ENCODE assay signal across 9 mouse cellular contexts in the genomic region with DNA sequence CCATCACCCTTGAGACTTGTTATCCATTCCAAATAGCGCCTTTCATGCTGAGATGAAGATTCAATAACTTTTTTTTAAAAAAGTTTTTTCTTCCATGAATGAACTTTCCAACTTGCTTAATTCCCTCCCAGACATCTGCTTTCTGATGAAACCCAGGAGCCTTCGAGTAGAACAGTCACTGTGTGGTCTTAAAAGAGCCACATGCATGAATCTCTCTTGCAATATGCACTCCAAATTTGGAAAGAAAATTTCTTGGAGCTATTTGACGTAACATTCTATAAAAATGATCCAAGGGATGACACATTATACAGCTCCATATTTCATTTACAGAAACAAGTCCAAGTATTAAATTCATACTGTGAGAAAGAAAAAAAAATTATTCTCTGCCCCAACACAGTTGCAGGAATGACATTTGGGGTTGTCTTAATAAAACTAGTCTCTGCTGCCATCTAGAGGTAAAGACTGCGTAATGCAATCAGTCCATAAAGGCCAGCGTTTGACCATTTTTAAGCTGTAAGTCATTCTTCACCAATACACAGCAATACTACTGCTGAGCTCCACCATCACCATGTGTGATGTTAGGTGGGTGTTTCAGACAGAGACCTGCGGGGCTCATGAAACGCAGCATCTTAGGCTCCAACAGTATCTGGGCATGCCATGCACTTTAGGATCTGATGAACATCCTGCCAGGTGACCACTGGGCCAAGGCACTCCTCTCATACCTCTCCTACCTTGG. TPM values are rescaled to one million over a fixed set of nuclear protein-coding genes. Genes with fewer than 3 reads are reported as not detected.
DNase-seq lines count a peak whose midpoint lies in the region; ATAC-seq and TF ChIP-seq lines count a peak whose summit lies in the region.
"Had no signal": no experiment of that assay in that cellular context is flagged by ENCODE, and none has a peak within 500 bp of the region (broad histone marks: within the 10 kb centered on the region; RNA-seq: fewer than 3 reads in every experiment).

No protein-coding gene starts in this region.

- H3K4me1 ChIP-seq in limb, embryonic 11.5 days (ENCODE audit: control insufficient read depth, insufficient read depth, low read length), result no peaks in the 10 kb centered on the region
- no peaks in the 10 kb centered on the region for H3K4me1 ChIP-seq in limb, embryonic 10.5 days
- H3K4me1 ChIP-seq in G1E (ENCODE audit: insufficient read depth, low read depth, low read length), result no peaks in the 10 kb centered on the region
- no peaks in the 10 kb centered on the region for H3K4me1 ChIP-seq in hindbrain, embryonic 14.5 days (replicated peaks; ENCODE audit: control insufficient read depth, insufficient read depth, low read length)
- H3K4me1 ChIP-seq in limb, embryonic 13.5 days, result no peaks in the 10 kb centered on the region
- H3K4me1 ChIP-seq: neural tube, embryonic 13.5 days had no signal

- no peaks in the 10 kb centered on the region for H3K27me3 ChIP-seq in limb, embryonic 11.5 days (ENCODE audit: control insufficient read depth, insufficient read depth, low read length)
- no peaks in the 10 kb centered on the region for H3K27me3 ChIP-seq in limb, embryonic 10.5 days (ENCODE audit: low read depth, poor library complexity, severe bottlenecking)
- H3K27me3 ChIP-seq in G1E (ENCODE audit: insufficient read depth, low read length), result no peaks in the 10 kb centered on the region
- no peaks in the 10 kb centered on the region for H3K27me3 ChIP-seq in hindbrain, embryonic 14.5 days (ENCODE audit: control insufficient read depth, insufficient read depth, low read length)
- H3K27me3 ChIP-seq in limb, embryonic 13.5 days, result no peaks in the 10 kb centered on the region
- H3K27me3 ChIP-seq: neural tube, embryonic 13.5 days had no signal

- intact Hi-C loops in gastrocnemius, postnatal 36 days (cut with DNase I), result no loop called here

- H3K9ac ChIP-seq in limb, embryonic 11.5 days (ENCODE audit: low read length), result no peak overlapping the region
- H3K9ac ChIP-seq in hindbrain, embryonic 14.5 days, result no peak overlapping the region
- H3K9ac ChIP-seq in limb, embryonic 13.5 days, result no peak overlapping the region
- H3K9ac ChIP-seq: neural tube, embryonic 13.5 days had no signal

- TF ChIP-seq CTCF in G1E (IDR thresholded peaks at IDR 0.05; ENCODE audit: low read depth, low read length), result peak; percentile 53; the same call in 1 of the 2 replicates

- no peak for ATAC-seq in limb, embryonic 11.5 days (ENCODE audit: insufficient number of reproducible peaks, low FRiP score, low TSS enrichment, low read depth)
- ATAC-seq in G1E (ENCODE audit: extremely low read depth, insufficient number of reproducible peaks, low FRiP score, poor library complexity, severe bottlenecking), result no peak
- ATAC-seq in hindbrain, embryonic 14.5 days (ENCODE audit: low FRiP score), result peak; percentile 71; the same call in 1 of the 2 replicates
- ATAC-seq in limb, embryonic 13.5 days (ENCODE audit: low FRiP score, low read depth), result peak; percentile 28; the same call in 1 of the 2 replicates

- no peak overlapping the region for H3K4me3 ChIP-seq in limb, embryonic 11.5 days (ENCODE audit: low read depth, low read length)
- H3K4me3 ChIP-seq in limb, embryonic 10.5 days, result no peak overlapping the region
- H3K4me3 ChIP-seq in G1E (ENCODE audit: low read depth, low read length), result no peak overlapping the region
- no peak overlapping the region for H3K4me3 ChIP-seq in hindbrain, embryonic 14.5 days (replicated peaks; ENCODE audit: low read length)
- no peak overlapping the region for H3K4me3 ChIP-seq in limb, embryonic 13.5 days
- H3K4me3 ChIP-seq: neural tube, embryonic 13.5 days had no signal

- no peak overlapping the region for H3K4me2 ChIP-seq in limb, embryonic 11.5 days (ENCODE audit: low read depth, severe bottlenecking)
- no peak overlapping the region for H3K4me2 ChIP-seq in hindbrain, embryonic 14.5 days (replicated peaks)
- no peak overlapping the region for H3K4me2 ChIP-seq in limb, embryonic 13.5 days (replicated peaks)
- H3K4me2 ChIP-seq: neural tube, embryonic 13.5 days had no signal

- peak; percentile 43 for DNase-seq in limb, embryonic 11.5 days (ENCODE audit: low spot score)
- no peak for DNase-seq in limb, embryonic 10.5 days (ENCODE audit: low spot score)
- peak; percentile 37 for DNase-seq in G1E (ENCODE audit: low spot score)
- DNase-seq in cerebellum, adult 9-11 months, result peak; percentile 9
- DNase-seq in hindbrain, embryonic 14.5 days (ENCODE audit: low spot score), result peak; percentile 89
- peak; percentile 74 for DNase-seq in retina, postnatal 1 day
- DNase-seq in gastrocnemius, postnatal 36 days, result no peak

- no peaks in the 10 kb centered on the region for H3K9me3 ChIP-seq in limb, embryonic 11.5 days (ENCODE audit: control insufficient read depth, low read length)
- H3K9me3 ChIP-seq in limb, embryonic 10.5 days (replicated peaks), result no peaks in the 10 kb centered on the region
- H3K9me3 ChIP-seq in G1E (replicated peaks), result no peaks in the 10 kb centered on the region
- no peaks in the 10 kb centered on the region for H3K9me3 ChIP-seq in hindbrain, embryonic 14.5 days (ENCODE audit: control insufficient read depth, low read length)
- H3K9me3 ChIP-seq in limb, embryonic 13.5 days, result no peaks in the 10 kb centered on the region
- H3K9me3 ChIP-seq: neural tube, embryonic 13.5 days had no signal

- whole genome bisulfite sequencing in limb, embryonic 11.5 days, result 43% methylated on average over 7 of the region's 7 CpGs
- WGBS in limb, embryonic 10.5 days, result 42% methylated on average over 7 of the region's 7 CpGs
- 42% methylated on average over 7 of the region's 7 CpGs for WGBS in hindbrain, embryonic 14.5 days
- 33% methylated on average over 7 of the region's 7 CpGs for WGBS in limb, embryonic 13.5 days

- H3K27ac ChIP-seq in limb, embryonic 11.5 days (replicated peaks; ENCODE audit: low read depth, low read length), result no peak overlapping the region
- H3K27ac ChIP-seq in limb, embryonic 10.5 days, result no peak overlapping the region
- no peak overlapping the region for H3K27ac ChIP-seq in hindbrain, embryonic 14.5 days
- H3K27ac ChIP-seq in limb, embryonic 13.5 days, result no peak overlapping the region
- H3K27ac ChIP-seq: neural tube, embryonic 13.5 days had no signal

- H3K36me3 ChIP-seq in limb, embryonic 11.5 days (ENCODE audit: control insufficient read depth, insufficient read depth, low read length), result no peaks in the 10 kb centered on the region
- H3K36me3 ChIP-seq in limb, embryonic 10.5 days, result no peaks in the 10 kb centered on the region
- H3K36me3 ChIP-seq in G1E (replicated peaks), result peaks cover 7% of the 10 kb centered on the region
- no peaks in the 10 kb centered on the region for H3K36me3 ChIP-seq in hindbrain, embryonic 14.5 days (replicated peaks; ENCODE audit: control insufficient read depth, insufficient read depth)
- no peaks in the 10 kb centered on the region for H3K36me3 ChIP-seq in limb, embryonic 13.5 days
- H3K36me3 ChIP-seq: neural tube, embryonic 13.5 days had no signal

RNA-seq across cellular contexts. Expression of gene Cmss1, which starts 13.1 kb away (rescaled TPM):
- 54.7 and 58.3 TPM in 2 replicates for polyA plus RNA-seq in limb, embryonic 11.5 days (2014; fragmentation: Nextera tagmentation; extraction: Ambion mirVana)
- polyA plus RNA-seq in limb, embryonic 10.5 days (2016; fragmentation: Nextera tagmentation; extraction: Ambion mirVana), result 53.7 and 67.5 TPM in 2 replicates
- 12.8 and 20.6 TPM in 2 replicates for total RNA-seq in G1E (2014; fragmentation: Nextera tagmentation)
- total RNA-seq in G1E (2017), result 66.3 and 69.1 TPM in 2 replicates
- polyA plus RNA-seq in G1E (2012), result 66.7 and 78.5 TPM in 2 replicates
- 32.6 and 38.8 TPM in 2 replicates for polyA plus RNA-seq in hindbrain, embryonic 14.5 days (2014; fragmentation: Nextera tagmentation; extraction: Ambion mirVana)
- 50.6 and 50.8 TPM in 2 replicates for polyA plus RNA-seq in limb, embryonic 13.5 days (2015; fragmentation: Nextera tagmentation; extraction: Ambion mirVana)
- total RNA-seq in gastrocnemius, postnatal 36 days (2021), result 10 to 100 TPM; 32.6 to 36.6 TPM

Comparison
In these comparisons a context has a peak if more than half of its experiments do, and no peak if none do; other contexts are left out.
1. ATAC-seq: peak in hindbrain, embryonic 14.5 days (single experiment) and limb, embryonic 13.5 days (single experiment); none in limb, embryonic 11.5 days (single experiment) and G1E (single experiment).
2. DNase-seq: peak in limb, embryonic 11.5 days (single experiment), G1E (single experiment), cerebellum, adult 9-11 months (single experiment), hindbrain, embryonic 14.5 days (single experiment) and retina, postnatal 1 day (single experiment); none in limb, embryonic 10.5 days (single experiment) and gastrocnemius, postnatal 36 days (0 of 2).